Mouse (Mus musculus): ENCODE measurements around the gene Elf1.

- TF ChIP-seq CTCF (IDR thresholded peaks at IDR 0.05; ENCODE audit: low read depth, low read length) (no peak), POLR2A (IDR thresholded peaks at IDR 0.05; ENCODE audit: extremely low read depth, insufficient read depth, low read length) (no peak)
Observed at GRCm38 (mm10) chr14:79515511-79516242, 34.7 kb downstream of the Elf1 start.
